Mouse (Mus musculus) kidney, postnatal 10 days (tissue): ENCODE results near the gene Cep290.
"Not testable (repeated sequence)": the region's sequence is repeated elsewhere in the genome, so short reads cannot be mapped to it uniquely, and the experiment has no call there.

ENCODE experiments used
- DNase-seq: peaks from one replicate; pipeline ENCODE4 v3.0.0; 2021; ENCODE audit warnings: mixed read lengths

Gene Cep290

DNA sequence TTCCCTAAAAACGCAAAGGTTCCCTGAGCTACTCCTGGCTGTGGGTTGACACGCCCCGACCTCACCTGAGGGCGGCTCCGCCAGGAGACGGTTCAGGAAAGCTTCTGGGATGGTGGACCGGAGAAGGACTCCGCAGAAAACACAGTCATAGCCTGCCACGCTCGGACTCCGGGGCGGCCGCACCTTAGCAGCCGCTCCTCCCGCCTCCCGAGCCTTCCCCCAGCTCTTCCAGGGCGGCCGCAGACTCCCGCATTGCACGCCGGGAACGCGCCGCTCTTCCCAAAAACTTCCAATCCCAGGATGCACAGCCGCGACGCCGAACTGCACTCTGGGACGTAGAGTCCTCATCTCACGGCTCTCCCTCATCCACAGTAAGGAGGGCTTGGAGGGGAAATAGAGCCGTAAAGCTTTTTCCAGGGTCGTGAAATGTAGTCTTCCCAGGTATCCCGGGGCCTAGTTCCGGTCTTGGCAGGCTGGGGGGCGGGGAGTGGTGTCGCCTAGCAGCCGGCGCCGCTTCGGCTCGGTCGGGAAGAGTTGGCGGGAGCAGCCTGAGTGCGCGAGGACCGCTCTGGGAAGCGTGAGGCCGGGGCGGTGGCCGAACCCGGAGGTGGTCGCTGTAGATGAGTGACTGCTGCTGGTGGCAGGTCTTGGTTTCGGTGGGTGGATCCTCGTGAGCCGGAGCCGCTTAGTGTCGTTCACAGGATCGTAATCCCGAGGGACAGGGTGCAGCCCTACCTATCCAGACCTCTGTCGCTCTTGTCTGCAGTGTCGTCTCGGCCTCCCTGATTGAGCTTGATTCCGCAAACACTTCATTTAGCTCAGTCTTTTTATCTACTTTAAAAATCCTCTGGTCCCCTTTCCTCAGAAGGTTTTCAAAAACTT, at the start of gene Cep290, which contains the start of gene Tmtc3:
Cep290 (plus strand) TSS at position 462 of the 882 bp plus-strand sequence.
Tmtc3 (minus strand) TSS at position 254 of the 882 bp plus-strand sequence.
- peak; percentile 96 for DNase-seq

DNA sequence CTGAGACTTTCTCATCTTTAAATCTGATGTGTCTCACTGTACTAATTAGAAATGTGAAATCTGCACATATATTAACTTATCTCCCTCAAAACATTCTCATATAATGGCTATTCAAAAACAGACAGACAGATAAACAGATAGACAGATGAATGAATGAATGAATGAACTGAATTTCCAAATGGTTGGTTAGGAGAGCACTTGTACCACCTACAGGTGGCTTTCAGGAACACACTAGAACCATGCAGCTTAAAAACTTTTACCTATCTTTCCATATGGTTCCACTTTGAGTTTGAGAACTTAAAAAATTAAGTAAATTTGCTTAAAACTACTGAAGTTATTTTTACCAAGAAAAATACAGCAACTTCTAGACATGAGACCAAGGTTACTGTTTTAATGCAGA, 38.0 kb upstream of the Cep290 start:
- no peak for DNase-seq

DNA sequence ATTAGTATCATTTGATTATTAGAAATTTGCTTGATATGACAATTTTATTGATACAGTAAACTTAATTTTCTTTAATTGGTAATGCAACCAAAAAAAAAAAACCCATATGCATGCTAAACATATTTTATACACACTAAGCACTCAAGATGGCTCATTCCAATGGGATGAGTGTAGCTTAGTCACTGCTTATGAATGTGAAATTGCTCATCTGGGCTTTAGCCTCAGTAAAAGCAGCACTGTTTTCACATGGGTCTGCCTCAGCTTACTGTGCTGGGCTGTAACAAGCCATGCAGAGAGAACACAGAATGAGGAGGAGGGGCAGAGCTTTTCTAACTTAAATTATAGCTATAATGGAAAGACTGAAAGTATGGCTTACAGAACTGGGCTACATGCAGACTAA, 26.8 kb upstream of the Cep290 start:
- DNase-seq, result no peak

DNA sequence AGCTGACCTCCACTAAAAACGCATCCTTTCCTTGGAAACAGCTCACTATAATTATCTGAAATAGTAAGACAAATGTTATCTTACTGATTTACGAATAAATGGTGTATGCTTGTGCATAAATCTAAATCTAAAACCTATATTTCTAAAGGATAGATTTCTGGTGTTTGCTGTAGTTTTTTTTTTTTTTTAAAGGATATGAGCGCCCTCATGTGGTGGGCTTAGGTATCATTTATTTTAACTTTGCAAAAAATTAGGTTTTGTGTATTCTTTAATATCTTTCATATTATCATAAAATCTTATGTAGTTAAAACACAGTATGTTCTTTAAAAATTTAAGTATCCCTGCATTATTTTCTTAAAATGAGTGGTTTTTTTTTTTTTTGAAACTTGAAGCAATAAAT, 12.3 kb upstream of the Cep290 start:
- no peak for DNase-seq

DNA sequence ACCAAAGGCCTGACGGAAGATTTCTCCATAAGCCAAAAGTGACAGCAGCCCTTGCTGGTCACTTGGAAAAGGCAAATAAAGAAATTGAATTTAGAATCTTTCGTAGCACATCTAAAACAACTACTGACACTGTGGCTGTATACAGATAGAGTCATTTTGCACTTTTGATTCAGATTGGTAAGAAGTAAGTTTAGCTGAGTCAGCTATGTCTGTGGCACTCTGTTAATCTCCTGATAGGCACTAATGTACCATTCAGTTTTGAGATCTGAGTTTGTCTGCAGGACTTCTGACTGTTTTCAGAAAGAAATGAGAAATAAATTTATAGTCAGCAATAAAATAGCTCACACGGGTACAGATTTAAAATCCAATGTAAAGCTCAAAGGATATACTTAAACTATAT, 7.8 kb upstream of the Cep290 start:
- DNase-seq, result no peak

DNA sequence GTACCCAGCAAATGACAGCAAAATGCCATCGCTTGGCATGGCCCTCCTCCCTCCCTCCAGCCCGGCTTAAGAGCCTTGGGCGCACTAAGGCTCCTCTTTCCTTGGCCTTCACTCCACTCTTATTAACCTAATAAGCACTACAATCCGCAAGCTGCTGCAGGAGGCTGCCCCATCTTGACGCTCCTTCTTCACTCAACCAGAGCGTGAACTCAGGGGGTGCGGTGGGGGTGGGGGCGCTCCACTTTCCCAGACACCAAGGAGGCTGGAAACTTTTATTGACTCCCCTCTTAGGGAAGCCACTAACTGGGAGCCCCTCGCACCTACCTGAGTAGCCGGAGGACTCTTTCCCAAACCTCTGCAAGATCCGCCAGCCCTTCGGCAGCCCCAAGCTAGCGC, 659 bp upstream of the Cep290 start:
- DNase-seq, result no peak

DNA sequence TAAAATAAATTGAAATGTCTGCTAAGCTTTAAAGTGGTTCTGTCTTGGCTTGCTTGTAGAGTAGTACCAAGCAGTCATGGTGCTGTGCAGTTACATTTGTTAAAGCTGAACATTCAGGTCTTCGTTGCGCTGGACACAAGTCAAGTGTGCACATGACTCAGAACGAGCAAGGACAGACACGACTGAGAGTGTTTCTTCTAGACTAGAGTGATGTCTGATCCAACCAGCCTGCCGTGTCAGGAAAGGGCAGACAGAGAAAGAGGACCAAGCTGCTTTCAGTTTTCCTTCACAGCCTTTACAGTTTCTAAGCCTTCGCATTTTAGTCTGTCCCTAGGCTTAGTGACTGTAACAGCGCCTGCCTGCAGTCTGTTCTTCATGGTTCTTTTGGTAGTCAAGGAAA, 4.6 kb downstream of the Cep290 start:
- DNase-seq, result no peak

DNA sequence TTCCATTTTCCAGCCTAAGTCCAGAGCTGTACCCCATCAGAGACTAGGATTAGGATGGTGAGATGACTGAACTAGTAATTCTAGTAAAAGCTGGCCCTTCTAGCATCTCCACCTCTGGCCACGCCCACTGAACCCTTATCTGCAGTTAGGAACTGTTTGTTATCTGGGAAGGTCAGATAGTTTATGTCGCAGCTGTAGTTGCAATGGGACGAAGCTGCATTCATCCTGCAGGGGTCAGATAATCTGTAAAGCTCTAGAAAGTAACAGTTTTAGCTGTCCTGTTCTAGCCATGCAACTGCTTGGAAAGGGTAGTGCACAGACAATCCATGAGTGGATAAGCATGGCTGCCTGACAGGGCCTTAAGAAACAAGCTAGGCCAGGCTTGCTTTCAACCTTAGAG, 11.0 kb downstream of the Cep290 start:
- no peak for DNase-seq

DNA sequence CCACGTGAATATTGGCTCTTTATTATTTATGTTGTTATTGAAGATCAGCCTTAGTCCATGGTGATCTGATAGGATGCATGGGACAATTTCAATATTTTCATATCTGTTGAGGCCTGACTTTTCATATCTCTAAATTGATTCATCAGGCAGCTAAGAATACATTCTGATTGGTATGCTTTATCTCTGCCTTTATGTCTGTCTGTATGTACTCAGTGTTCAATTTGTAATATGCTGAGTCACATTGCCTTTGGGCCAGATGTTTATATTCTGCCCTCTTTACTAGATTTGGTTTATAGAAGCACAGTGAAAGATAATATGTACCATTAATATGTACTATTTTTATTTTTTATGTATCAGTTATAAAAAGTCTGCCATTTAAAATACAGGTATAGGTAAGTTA, 20.8 kb downstream of the Cep290 start:
- no peak for DNase-seq

- no peak for DNase-seq
Observed at GRCm38 (mm10) chr10:100521617-100522016, 34.3 kb downstream of the Cep290 start.

- no peak for DNase-seq
Observed at GRCm38 (mm10) chr10:100522330-100522729, 35.0 kb downstream of the Cep290 start.

DNA sequence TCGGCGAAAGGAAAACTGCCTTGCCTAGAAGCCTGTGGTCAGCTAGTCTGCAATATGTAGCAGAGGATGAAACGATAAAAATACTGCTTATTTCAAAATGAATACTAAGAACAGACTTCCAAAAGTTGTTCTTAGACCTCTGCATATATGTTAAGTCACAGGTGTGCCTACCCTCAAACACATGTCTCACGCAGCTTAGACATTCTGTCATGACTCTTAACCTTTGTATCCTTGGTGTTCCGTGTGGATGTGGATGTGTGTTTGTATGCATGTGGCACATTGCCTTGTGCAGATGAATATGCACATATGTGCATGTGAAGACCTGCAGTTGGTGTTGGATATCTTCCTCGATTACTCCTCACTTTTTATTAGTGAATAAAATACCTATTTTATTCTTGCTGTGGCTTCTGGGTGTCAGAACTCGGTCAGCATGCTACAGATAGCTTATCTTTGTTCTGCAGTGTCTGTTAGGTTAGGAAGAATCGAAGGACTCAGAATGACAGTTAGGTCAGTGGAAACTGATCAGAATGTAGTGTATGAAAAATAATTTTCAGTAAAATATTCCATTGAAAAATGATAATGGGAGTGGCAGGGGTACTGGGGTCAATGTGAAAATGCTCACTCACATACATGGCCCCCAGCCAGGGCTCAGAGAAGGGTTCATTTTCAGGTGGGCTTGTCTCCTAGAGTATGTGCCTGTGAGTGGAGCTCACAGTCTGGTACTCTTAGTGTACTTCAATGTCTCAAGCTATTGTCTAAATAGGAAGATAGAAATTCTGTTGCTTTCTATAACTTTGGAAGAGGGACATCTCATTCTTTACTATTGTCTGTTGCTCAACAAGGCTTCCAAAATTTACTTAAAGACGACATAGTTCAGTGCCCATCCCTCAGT, 37.4 kb downstream of the Cep290 start:
- DNase-seq, result no peak

DNA sequence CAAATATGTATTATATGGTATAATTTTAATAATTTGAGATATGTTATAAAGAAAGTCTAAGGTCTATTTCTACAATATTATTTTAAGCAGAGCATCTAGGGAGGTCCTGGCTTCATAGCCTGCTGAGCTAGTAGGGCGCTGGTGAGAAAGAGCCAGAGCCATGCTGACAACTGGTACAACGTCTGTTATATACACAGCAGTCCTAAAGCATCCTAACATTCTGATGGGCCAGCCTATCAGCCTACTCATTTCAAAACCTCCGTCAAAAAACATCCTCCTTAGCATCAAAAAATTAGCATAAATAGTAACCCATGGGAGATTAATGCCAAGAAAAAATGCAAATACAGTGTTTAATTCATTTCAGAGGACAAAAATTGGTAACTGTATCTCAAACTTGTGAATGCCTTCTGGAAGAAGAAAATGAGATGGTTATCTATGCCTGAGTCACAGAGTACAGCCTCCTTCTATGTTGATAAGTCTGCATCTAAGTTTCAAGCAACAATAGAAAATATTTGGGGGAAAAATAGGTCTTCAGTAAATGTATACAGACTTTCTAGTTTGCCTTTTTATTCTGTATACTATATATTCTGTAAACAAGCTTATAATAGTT, 69.3 kb downstream of the Cep290 start:
- DNase-seq, result no peak

- DNase-seq, result not testable (repeated sequence)
Observed at GRCm38 (mm10) chr10:100560194-100560883, 73.0 kb downstream of the Cep290 start.

- DNase-seq, result no peak
Observed at GRCm38 (mm10) chr10:100564112-100564511, 76.8 kb downstream of the Cep290 start.

- no peak for DNase-seq
Observed at GRCm38 (mm10) chr10:100571707-100572106, 84.3 kb downstream of the Cep290 start.

GRCm38 (mm10) chr10:100574505-100575149, 87.3 kb downstream of the Cep290 start:
- DNase-seq, result no peak

DNA sequence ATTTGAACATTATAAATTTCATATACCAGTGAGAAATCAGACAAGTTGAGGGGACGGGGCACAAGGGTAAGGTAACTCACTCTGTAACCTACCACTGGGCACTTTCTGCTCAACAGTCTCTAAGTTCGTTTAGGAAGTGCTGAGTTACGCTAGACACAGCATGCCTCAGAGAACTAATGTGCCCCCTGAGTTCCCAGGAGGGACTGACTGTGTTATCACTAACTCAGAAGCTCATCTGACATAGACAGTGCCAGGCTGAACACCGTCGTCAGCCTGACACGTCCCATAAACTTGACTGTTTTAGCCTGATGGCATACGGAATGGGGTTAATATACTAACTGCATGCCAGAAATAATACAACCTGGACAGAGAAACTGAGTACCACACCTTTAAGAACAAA, 87.9 kb downstream of the Cep290 start:
- no peak for DNase-seq

GRCm38 (mm10) chr10:100584178-100584577, 96.8 kb downstream of the Cep290 start:
- DNase-seq, result no peak

- DNase-seq, result no peak
Observed at GRCm38 (mm10) chr10:100588524-100588923, 101.2 kb downstream of the Cep290 start.

GRCm38 (mm10) chr10:100588932-100589388, 101.6 kb downstream of the Cep290 start:
- DNase-seq, result peak; percentile 96

- no peak for DNase-seq
Observed at GRCm38 (mm10) chr10:100590323-100590722, 103.0 kb downstream of the Cep290 start, which contains the start of the genes 4930430F08Rik and 1700017N19Rik. 4930430F08Rik (minus strand) TSS chr10:100590423. 1700017N19Rik (plus strand) TSS chr10:100590484.
